Mouse (Mus musculus) intestine, embryonic 14.5 days (tissue): ENCODE data around the gene 4933430I17Rik. TPM values are rescaled to one million over a fixed set of nuclear protein-coding genes. Genes with fewer than 3 reads are reported as not detected.
"Not testable (repeated sequence)": the region's sequence is repeated elsewhere in the genome, so short reads cannot be mapped to it uniquely, and the experiment has no call there.

Experiments used
- ATAC-seq: fragments of 200-750 bp; cut with Nextera tagmentation; replicated peaks from 2 replicates; pipeline ENCODE4 v1.8.0; 2017; ENCODE audit warnings: low read depth, moderate number of reproducible peaks, moderate TSS enrichment, moderate library complexity; ENCODE audit not compliant: low FRiP score, low TSS enrichment
- DNase-seq: peaks from one replicate; pipeline ENCODE4 v3.0.0-alpha.2; 2018; ENCODE audit warnings: low spot score
- H3K27ac ChIP-seq: fragments of 300-500 bp; sonication (generic); 2 replicates; pipeline ENCODE4 v1.5.1; 2014; ENCODE audit warnings: low read depth, mild to moderate bottlenecking, control low read depth
- H3K27me3 ChIP-seq: fragments of 300-500 bp; sonication (generic); replicated peaks from 2 replicates; pipeline ENCODE4 v1.6.1; 2014; ENCODE audit warnings: low read length, control low read depth; ENCODE audit not compliant: control insufficient read depth, insufficient read depth
- H3K36me3 ChIP-seq: fragments of 300-500 bp; sonication (generic); 2 replicates; pipeline ENCODE4 v1.6.1; 2014; ENCODE audit warnings: low read length, control low read depth; ENCODE audit not compliant: control insufficient read depth, insufficient read depth
- H3K4me1 ChIP-seq: fragments of 300-500 bp; sonication (generic); replicated peaks from 2 replicates; pipeline ENCODE4 v1.6.1; 2014; ENCODE audit warnings: low read length, control low read depth, mixed read lengths; ENCODE audit not compliant: control insufficient read depth, insufficient read depth
- H3K4me2 ChIP-seq: fragments of 300-500 bp; sonication (generic); 2 replicates; pipeline ENCODE4 v1.6.1; 2014; ENCODE audit warnings: low read length
- H3K4me3 ChIP-seq: fragments of 300-500 bp; sonication (generic); 2 replicates; pipeline ENCODE4 v1.5.1; 2014; ENCODE audit warnings: low read depth, low read length, control low read depth, mixed read lengths
- H3K9ac ChIP-seq: fragments of 300-500 bp; sonication (generic); 2 replicates; pipeline ENCODE4 v1.6.1; 2014; ENCODE audit warnings: mild to moderate bottlenecking, low read length
- H3K9me3 ChIP-seq: fragments of 300-500 bp; sonication (generic); 2 replicates; pipeline ENCODE4 v1.6.1; 2016; ENCODE audit warnings: low read length, control low read depth; ENCODE audit not compliant: control insufficient read depth
- WGBS: fragments of 180-500 bp; shearing (Covaris S2); extraction: QIAGEN DNeasy Blood & Tissue Kit; methylation state at CpG from one replicate; pipeline ENCODE4 v1.1.7; 2014; 5-methylcytosine and 5-hydroxymethylcytosine counted together
- polyA plus RNA-seq: library from polyadenylated mRNA; unstranded; fragments of >200 nt; fragmentation: Nextera tagmentation; extraction: Ambion mirVana; gene quantifications from 2 replicates; pipeline ENCODE4 v1.2.1, GENCODE M21; 2014

Gene 4933430I17Rik
- polyA plus RNA-seq, 1 experiment from 2014 or later: 0.26 TPM

DNA sequence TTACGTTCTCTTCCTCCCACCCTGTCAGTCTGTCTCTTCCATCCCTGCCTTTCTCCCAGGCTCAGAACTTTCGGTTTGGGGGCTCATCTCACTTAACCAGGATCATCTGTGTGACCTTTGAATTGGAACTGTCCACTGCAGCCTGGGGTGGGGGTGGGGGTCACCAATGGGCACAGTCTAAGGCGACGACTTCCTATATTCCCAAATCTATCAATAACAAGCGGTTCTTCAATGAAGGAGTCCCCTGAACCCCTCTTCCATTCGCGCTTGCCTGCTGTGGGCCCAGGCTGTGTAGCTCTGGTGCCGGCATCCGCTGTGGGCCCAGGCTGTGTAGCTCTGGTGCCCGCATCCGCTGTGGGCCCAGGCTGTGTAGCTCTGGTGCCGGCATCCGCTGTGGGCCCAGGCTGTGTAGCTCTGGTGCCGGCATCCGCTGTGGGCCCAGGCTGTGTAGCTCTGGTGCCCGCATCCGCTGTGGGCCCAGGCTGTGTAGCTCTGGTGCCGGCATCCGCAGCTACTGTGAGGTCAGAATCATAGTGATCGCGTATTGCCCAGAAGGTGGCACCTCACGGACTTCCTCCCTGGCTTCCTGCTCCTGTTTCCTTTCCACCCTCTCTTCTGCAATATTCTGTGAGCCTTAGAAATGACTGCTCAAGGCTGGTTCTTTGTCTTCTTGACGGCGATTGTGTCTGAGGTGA is 68.5 kb downstream of the 4933430I17Rik start:
- not testable (repeated sequence) for H3K9me3 ChIP-seq, DNase-seq, ATAC-seq, H3K4me2 ChIP-seq, H3K9ac ChIP-seq, H3K27me3 ChIP-seq, H3K27ac ChIP-seq, H3K36me3 ChIP-seq, H3K4me3 ChIP-seq, H3K4me1 ChIP-seq
- WGBS: 92% methylated on average over 24 of the region's 24 CpGs

- Histone ChIP-seq H3K27me3 (no peaks in the 10 kb centered on the region), H3K36me3 (no peaks in the 10 kb centered on the region), H3K4me1 (peaks cover 10% of the 10 kb centered on the region), H3K9me3 (no peaks in the 10 kb centered on the region), H3K4me2 (no peak overlapping the region), H3K9ac (no peak overlapping the region), H3K27ac (no peak overlapping the region), H3K4me3 (no peak overlapping the region)
- ATAC-seq (no peak), DNase-seq (no peak)
- 77% methylated on average over 5 of the region's 5 CpGs for WGBS
Measured at GRCm38 (mm10) chr4:62594442-62594841, 69.3 kb downstream of the 4933430I17Rik start.

GRCm38 (mm10) chr4:62596051-62596450 is 70.9 kb downstream of the 4933430I17Rik start:
- DNase-seq (no peak), ATAC-seq (no peak)
- Histone ChIP-seq H3K27ac (no peak overlapping the region), H3K9me3 (no peaks in the 10 kb centered on the region), H3K4me3 (no peak overlapping the region), H3K4me1 (peaks cover 10% of the 10 kb centered on the region), H3K36me3 (no peaks in the 10 kb centered on the region), H3K9ac (no peak overlapping the region), H3K4me2 (no peak overlapping the region), H3K27me3 (no peaks in the 10 kb centered on the region)
- WGBS: 52% methylated on average over 5 of the region's 5 CpGs

Other genes with a start within 250 kb of the 4933430I17Rik start
- gene Fkbp15, start 164.8 kb upstream of the 4933430I17Rik start, polyA plus RNA-seq: 26.3 and 27.8 TPM in 2 replicates
- 56.0 and 59.2 TPM in 2 replicates for gene Slc31a1, start 164.6 kb upstream of the 4933430I17Rik start, polyA plus RNA-seq
- gene Cdc26, start 116.7 kb upstream of the 4933430I17Rik start, polyA plus RNA-seq: 166 and 174 TPM in 2 replicates
- 25.7 and 26.7 TPM in 2 replicates for gene Prpf4, start 116.6 kb upstream of the 4933430I17Rik start, polyA plus RNA-seq
- gene Rnf183, start 90.1 kb upstream of the 4933430I17Rik start, polyA plus RNA-seq: not detected in 2 replicates
- gene Wdr31, start 54.5 kb upstream of the 4933430I17Rik start, polyA plus RNA-seq: 12.0 and 13.1 TPM in 2 replicates
- 39.3 and 43.8 TPM in 2 replicates for gene Bspry, start 45.3 kb upstream of the 4933430I17Rik start, polyA plus RNA-seq
- gene Hdhd3, start 21.9 kb upstream of the 4933430I17Rik start, polyA plus RNA-seq: 29.4 and 32.4 TPM in 2 replicates
- gene Alad, start 5.5 kb upstream of the 4933430I17Rik start, polyA plus RNA-seq: 146 and 153 TPM in 2 replicates
- 75.3 and 85.9 TPM in 2 replicates for gene Pole3, start 301 bp upstream of the 4933430I17Rik start, polyA plus RNA-seq
- 35.0 and 35.7 TPM in 2 replicates for gene Rgs3, start 34.5 kb downstream of the 4933430I17Rik start, polyA plus RNA-seq